Mouse (Mus musculus): ENCODE data around the gene Defb19. TPM values are rescaled to one million over a fixed set of nuclear protein-coding genes. Genes with fewer than 3 reads are reported as not detected.

Defb19 gene
- polyA plus RNA-seq, 1 experiment from 2014 or later = 0.36 TPM

DNA sequence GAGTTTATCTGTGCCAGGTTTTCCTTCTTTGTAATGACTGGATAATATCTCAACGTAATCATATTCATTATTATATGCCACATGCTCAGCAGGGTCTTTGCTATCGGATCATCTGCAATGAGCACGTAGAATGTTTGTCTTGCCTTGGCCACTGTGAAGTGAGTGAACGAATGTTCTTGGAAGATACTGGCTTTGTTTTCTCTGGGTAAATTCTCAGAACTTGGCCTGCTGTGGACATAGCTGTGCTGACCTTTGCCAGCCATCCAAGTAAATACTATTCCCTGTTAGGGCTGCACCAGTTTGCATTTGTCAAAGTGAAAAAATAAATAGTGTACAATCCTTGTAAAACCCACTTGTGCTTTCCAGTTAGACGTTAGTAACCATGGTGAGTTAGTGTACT is 32.0 kb downstream of the Defb19 start:
- no peak for DNase-seq (ENCODE audit: low spot score)
- H3K4me2 ChIP-seq (replicated peaks; ENCODE audit: low read depth, low read length) = no peak overlapping the region
- H3K27ac ChIP-seq (ENCODE audit: low read length) = no peak overlapping the region
- no peak overlapping the region for H3K9ac ChIP-seq (replicated peaks; ENCODE audit: low read depth)
- H3K9me3 ChIP-seq (ENCODE audit: low read length) = no peaks in the 10 kb centered on the region
- ATAC-seq = no peak
- no peaks in the 10 kb centered on the region for H3K27me3 ChIP-seq (replicated peaks; ENCODE audit: insufficient read depth, low read length)
- H3K4me1 ChIP-seq (ENCODE audit: insufficient read depth, low read depth, low read length) = no peaks in the 10 kb centered on the region
- no peak for TF ChIP-seq CTCF (IDR thresholded peaks at IDR 0.05)
- no peak for TF ChIP-seq EP300 (IDR thresholded peaks at IDR 0.05)
- H3K4me3 ChIP-seq (ENCODE audit: low read depth, low read length) = no peak overlapping the region
- no peaks in the 10 kb centered on the region for H3K36me3 ChIP-seq (ENCODE audit: insufficient read depth, low read length)
- 47% methylated on average over 5 of the region's 5 CpGs for WGBS

DNA sequence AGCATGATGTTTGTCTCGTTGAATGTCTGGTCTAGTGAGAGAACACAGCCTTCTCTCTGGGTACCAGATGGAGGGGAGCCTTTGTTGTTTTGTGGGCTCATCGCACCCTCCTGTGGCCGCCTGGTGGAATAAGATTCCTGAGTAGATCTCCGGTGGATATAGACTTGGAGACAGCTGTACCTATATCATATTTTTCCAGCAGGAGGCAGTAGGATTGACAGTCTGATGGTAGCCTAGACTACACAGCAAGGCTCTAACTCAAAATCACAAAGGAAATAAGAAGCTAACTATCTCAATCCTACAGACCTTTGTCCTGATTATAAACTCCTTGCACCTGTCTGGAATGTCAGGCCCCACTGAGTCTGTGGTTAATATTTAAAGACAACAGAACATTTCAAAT is 35.4 kb downstream of the Defb19 start:
- WGBS = 20% methylated on average over 4 of the region's 4 CpGs
- ATAC-seq (peak; percentile 71), DNase-seq (ENCODE audit: low spot score) (peak; percentile 64)
- Histone ChIP-seq H3K9ac (replicated peaks; ENCODE audit: low read depth) (no peak overlapping the region), H3K4me3 (ENCODE audit: low read depth, low read length) (no peak overlapping the region), H3K4me1 (ENCODE audit: insufficient read depth, low read depth, low read length) (no peaks in the 10 kb centered on the region), H3K36me3 (ENCODE audit: insufficient read depth, low read length) (no peaks in the 10 kb centered on the region), H3K4me2 (replicated peaks; ENCODE audit: low read depth, low read length) (no peak overlapping the region), H3K27ac (ENCODE audit: low read length) (no peak overlapping the region), H3K9me3 (ENCODE audit: low read length) (no peaks in the 10 kb centered on the region), H3K27me3 (replicated peaks; ENCODE audit: insufficient read depth, low read length) (no peaks in the 10 kb centered on the region)
- TF ChIP-seq EP300 (IDR thresholded peaks at IDR 0.05) (no peak), CTCF (IDR thresholded peaks at IDR 0.05) (peak; percentile 74)

DNA sequence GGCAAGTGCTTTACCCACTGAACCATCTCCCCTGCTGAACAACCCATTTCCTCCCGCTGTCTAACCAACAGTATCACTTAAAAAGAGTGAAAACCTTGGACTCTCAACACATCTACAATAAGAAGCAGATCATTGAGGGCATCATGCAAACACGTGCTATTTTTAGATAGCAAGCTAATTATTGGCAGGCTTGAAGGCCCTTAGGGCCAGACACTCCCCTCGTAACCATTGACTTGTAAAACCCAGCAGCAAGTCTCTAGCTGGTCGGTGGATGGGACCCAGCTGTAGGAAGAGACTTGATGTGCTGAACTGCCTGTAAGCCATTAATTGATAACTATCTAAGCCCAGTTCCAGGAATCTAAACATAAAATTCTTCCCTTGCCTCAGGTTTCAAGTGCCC is 36.6 kb downstream of the Defb19 start:
- H3K4me2 ChIP-seq (replicated peaks; ENCODE audit: low read depth, low read length) = no peak overlapping the region
- no peak overlapping the region for H3K9ac ChIP-seq (replicated peaks; ENCODE audit: low read depth)
- H3K27me3 ChIP-seq (replicated peaks; ENCODE audit: insufficient read depth, low read length) = no peaks in the 10 kb centered on the region
- H3K36me3 ChIP-seq (ENCODE audit: insufficient read depth, low read length) = no peaks in the 10 kb centered on the region
- ATAC-seq (no peak; the same call in 1 of the 2 replicates), DNase-seq (ENCODE audit: low spot score) (peak; percentile 39)
- no peaks in the 10 kb centered on the region for H3K9me3 ChIP-seq (ENCODE audit: low read length)
- no peaks in the 10 kb centered on the region for H3K4me1 ChIP-seq (ENCODE audit: insufficient read depth, low read depth, low read length)
- no peak overlapping the region for H3K4me3 ChIP-seq (ENCODE audit: low read depth, low read length)
- H3K27ac ChIP-seq (ENCODE audit: low read length) = no peak overlapping the region
- WGBS = 60% methylated on average over 4 of the region's 4 CpGs
- TF ChIP-seq EP300 (IDR thresholded peaks at IDR 0.05) = no peak
- no peak for TF ChIP-seq CTCF (IDR thresholded peaks at IDR 0.05)

DNA sequence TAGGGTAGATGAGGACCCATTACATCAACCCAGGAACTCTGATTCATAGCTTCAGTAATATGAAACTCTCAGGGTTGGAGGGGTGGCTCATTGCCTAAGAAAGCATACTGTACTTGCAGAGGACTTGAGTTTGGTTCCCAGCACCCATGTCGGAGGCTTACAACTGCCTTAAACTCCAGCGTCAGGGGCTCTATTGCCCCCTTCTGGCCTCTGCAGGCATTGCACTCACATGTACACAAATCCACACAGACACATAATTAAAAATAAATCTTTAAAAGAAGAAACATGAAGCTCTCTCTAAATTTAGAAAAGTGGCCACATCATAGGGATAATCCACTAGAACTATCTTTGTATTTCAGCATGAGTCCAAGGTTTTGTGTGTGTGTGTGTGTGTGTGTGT is 37.2 kb downstream of the Defb19 start:
- H3K4me2 ChIP-seq (replicated peaks; ENCODE audit: low read depth, low read length) = no peak overlapping the region
- H3K4me3 ChIP-seq (ENCODE audit: low read depth, low read length) = no peak overlapping the region
- H3K9me3 ChIP-seq (ENCODE audit: low read length) = no peaks in the 10 kb centered on the region
- no peak overlapping the region for H3K9ac ChIP-seq (replicated peaks; ENCODE audit: low read depth)
- no peak for ATAC-seq
- H3K4me1 ChIP-seq (ENCODE audit: insufficient read depth, low read depth, low read length) = no peaks in the 10 kb centered on the region
- H3K27me3 ChIP-seq (replicated peaks; ENCODE audit: insufficient read depth, low read length) = no peaks in the 10 kb centered on the region
- DNase-seq (ENCODE audit: low spot score) = no peak
- no peaks in the 10 kb centered on the region for H3K36me3 ChIP-seq (ENCODE audit: insufficient read depth, low read length)
- WGBS = 68% methylated on average over 2 of the region's 2 CpGs
- no peak for TF ChIP-seq EP300 (IDR thresholded peaks at IDR 0.05)
- TF ChIP-seq CTCF (IDR thresholded peaks at IDR 0.05) = peak; percentile 13; the same call in 1 of the 2 replicates
- H3K27ac ChIP-seq (ENCODE audit: low read length) = no peak overlapping the region

DNA sequence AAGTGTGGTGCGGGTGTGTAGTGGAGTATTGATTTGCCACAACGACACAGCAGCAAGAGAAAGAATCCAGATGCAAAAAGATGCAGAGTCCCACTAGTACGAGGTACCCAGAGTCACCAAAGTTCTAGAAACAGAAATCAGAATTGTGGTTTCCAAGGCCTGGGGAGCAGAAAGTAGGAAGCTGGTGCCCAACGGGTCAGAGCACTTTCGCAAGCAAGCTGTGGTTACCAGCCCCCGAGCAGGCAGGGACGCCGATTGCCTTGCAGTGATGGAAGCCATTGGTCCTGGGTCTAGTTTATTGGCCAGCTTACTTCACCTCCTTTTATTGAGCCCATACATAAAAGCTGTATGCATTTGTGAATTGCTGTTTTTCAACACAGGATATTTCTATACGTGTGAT is 38.1 kb downstream of the Defb19 start:
- no peak overlapping the region for H3K9ac ChIP-seq (replicated peaks; ENCODE audit: low read depth)
- no peaks in the 10 kb centered on the region for H3K27me3 ChIP-seq (replicated peaks; ENCODE audit: insufficient read depth, low read length)
- no peak overlapping the region for H3K4me2 ChIP-seq (replicated peaks; ENCODE audit: low read depth, low read length)
- H3K4me3 ChIP-seq (ENCODE audit: low read depth, low read length) = no peak overlapping the region
- no peaks in the 10 kb centered on the region for H3K36me3 ChIP-seq (ENCODE audit: insufficient read depth, low read length)
- H3K4me1 ChIP-seq (ENCODE audit: insufficient read depth, low read depth, low read length) = no peaks in the 10 kb centered on the region
- H3K9me3 ChIP-seq (ENCODE audit: low read length) = no peaks in the 10 kb centered on the region
- H3K27ac ChIP-seq (ENCODE audit: low read length) = no peak overlapping the region
- TF ChIP-seq EP300 (IDR thresholded peaks at IDR 0.05) = no peak
- no peak for TF ChIP-seq CTCF (IDR thresholded peaks at IDR 0.05)
- ATAC-seq = no peak
- DNase-seq (ENCODE audit: low spot score) = no peak
- 74% methylated on average over 9 of the region's 9 CpGs for WGBS

DNA sequence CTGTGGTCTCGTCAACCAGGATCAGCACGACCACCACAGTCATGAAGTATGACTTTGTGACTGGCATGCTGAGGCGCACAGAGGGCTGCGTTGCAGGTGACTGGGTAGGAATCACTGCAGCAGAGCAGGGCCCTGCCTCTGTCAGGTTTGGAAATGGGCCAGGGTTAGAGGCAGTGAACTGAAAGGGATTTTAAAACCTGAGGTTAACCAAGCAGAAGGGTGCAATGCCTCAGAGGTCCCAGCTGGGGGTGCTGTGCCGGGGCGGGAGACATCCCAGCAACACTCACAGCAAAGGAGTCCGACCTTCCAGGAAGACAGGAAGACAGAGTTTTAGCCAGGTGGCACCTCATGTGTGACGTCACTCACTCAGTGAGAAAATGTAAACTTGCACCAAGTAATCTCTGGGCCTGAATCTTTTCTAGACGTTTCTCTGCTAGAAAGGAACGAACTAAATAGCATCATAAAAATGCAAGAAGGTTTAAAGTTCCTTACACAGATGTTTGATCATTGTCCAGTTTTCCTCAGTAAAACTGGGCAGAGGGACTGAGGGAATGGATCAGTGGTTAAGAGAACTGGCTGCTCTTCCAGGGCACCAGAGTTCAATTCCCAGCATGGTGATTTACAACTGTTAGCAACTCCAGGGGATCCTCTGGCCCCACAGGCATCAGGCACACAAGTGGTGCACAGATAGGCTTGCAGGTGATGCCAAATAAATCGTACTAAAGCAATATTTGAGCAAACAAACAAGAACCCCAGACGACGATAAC is 40.0 kb downstream of the Defb19 start, which contains the start of gene Defb29:
Gene Defb29, minus strand, starts transcription at position 155 of the 767 bp plus-strand sequence.
- Histone ChIP-seq H3K9me3 (ENCODE audit: low read length) (no peaks in the 10 kb centered on the region), H3K36me3 (ENCODE audit: insufficient read depth, low read length) (no peaks in the 10 kb centered on the region), H3K4me2 (replicated peaks; ENCODE audit: low read depth, low read length) (no peak within 1 kb of the TSS), H3K4me3 (ENCODE audit: low read depth, low read length) (no peak within 1 kb of the TSS), H3K9ac (replicated peaks; ENCODE audit: low read depth) (no peak within 1 kb of the TSS), H3K4me1 (ENCODE audit: insufficient read depth, low read depth, low read length) (no peaks in the 10 kb centered on the region), H3K27me3 (replicated peaks; ENCODE audit: insufficient read depth, low read length) (no peaks in the 10 kb centered on the region), H3K27ac (ENCODE audit: low read length) (no peak within 1 kb of the TSS)
- ATAC-seq (no peak), DNase-seq (ENCODE audit: low spot score) (no peak)
- WGBS = 50% methylated on average over 13 of the region's 13 CpGs
- no peak; the same call in 1 of the 2 replicates for TF ChIP-seq CTCF (IDR thresholded peaks at IDR 0.05)
- TF ChIP-seq EP300 (IDR thresholded peaks at IDR 0.05) = no peak

Other genes with a start within 250 kb of the Defb19 start
- gene Rbck1, start 247.7 kb downstream of the Defb19 start, polyA plus RNA-seq (2015; fragmentation: Nextera tagmentation; extraction: Ambion mirVana) = 67.9 and 74.4 TPM in 2 replicates
- 5.7 and 6.7 TPM in 2 replicates for gene Trib3, start 236.3 kb downstream of the Defb19 start, polyA plus RNA-seq (2015; fragmentation: Nextera tagmentation; extraction: Ambion mirVana)
- gene Nrsn2, start 203.7 kb downstream of the Defb19 start, polyA plus RNA-seq (2015; fragmentation: Nextera tagmentation; extraction: Ambion mirVana) = not detected in 2 replicates
- 3.5 and 3.9 TPM in 2 replicates for gene Sox12, start 182.2 kb downstream of the Defb19 start, polyA plus RNA-seq (2015; fragmentation: Nextera tagmentation; extraction: Ambion mirVana)
- 17.3 TPM in 2 replicates for gene Zcchc3, start 165.3 kb downstream of the Defb19 start, polyA plus RNA-seq (2015; fragmentation: Nextera tagmentation; extraction: Ambion mirVana)
- gene 6820408C15Rik, start 164.7 kb downstream of the Defb19 start, polyA plus RNA-seq (2015; fragmentation: Nextera tagmentation; extraction: Ambion mirVana) = 10.7 and 14.6 TPM in 2 replicates
- not detected in 2 replicates for gene Defb23, start 115.7 kb downstream of the Defb19 start, polyA plus RNA-seq (2015; fragmentation: Nextera tagmentation; extraction: Ambion mirVana)
- not detected in 2 replicates for gene Defb20, start 103.2 kb downstream of the Defb19 start, polyA plus RNA-seq (2015; fragmentation: Nextera tagmentation; extraction: Ambion mirVana)
- gene Defb22, start 90.2 kb downstream of the Defb19 start, polyA plus RNA-seq (2015; fragmentation: Nextera tagmentation; extraction: Ambion mirVana) = not detected in 2 replicates
- gene Defb26, start 68.6 kb downstream of the Defb19 start, polyA plus RNA-seq (2015; fragmentation: Nextera tagmentation; extraction: Ambion mirVana) = not detected in 2 replicates
- gene Defb28, start 62.1 kb downstream of the Defb19 start, polyA plus RNA-seq (2015; fragmentation: Nextera tagmentation; extraction: Ambion mirVana) = not detected in 2 replicates
- gene Defb29, start 40.2 kb downstream of the Defb19 start, polyA plus RNA-seq (2015; fragmentation: Nextera tagmentation; extraction: Ambion mirVana) = not detected in 2 replicates
- not detected in 2 replicates for gene Gm17416, start 11.0 kb downstream of the Defb19 start, polyA plus RNA-seq (2015; fragmentation: Nextera tagmentation; extraction: Ambion mirVana)
- gene Defb21, start 7.6 kb downstream of the Defb19 start, polyA plus RNA-seq (2015; fragmentation: Nextera tagmentation; extraction: Ambion mirVana) = not detected in 2 replicates
- not detected in 2 replicates for gene Defb45, start 19.1 kb upstream of the Defb19 start, polyA plus RNA-seq (2015; fragmentation: Nextera tagmentation; extraction: Ambion mirVana)
- not detected in 2 replicates for gene Defb36, start 24.0 kb upstream of the Defb19 start, polyA plus RNA-seq (2015; fragmentation: Nextera tagmentation; extraction: Ambion mirVana)
- 3.0 and 4.9 TPM in 2 replicates for gene Defb25, start 42.7 kb upstream of the Defb19 start, polyA plus RNA-seq (2015; fragmentation: Nextera tagmentation; extraction: Ambion mirVana)
- 32.2 and 34.0 TPM in 2 replicates for gene Rem1, start 46.6 kb upstream of the Defb19 start, polyA plus RNA-seq (2015; fragmentation: Nextera tagmentation; extraction: Ambion mirVana)
- 110 and 127 TPM in 2 replicates for gene H13, start 89.1 kb upstream of the Defb19 start, polyA plus RNA-seq (2015; fragmentation: Nextera tagmentation; extraction: Ambion mirVana)
- gene Mcts2, start 106.7 kb upstream of the Defb19 start, polyA plus RNA-seq (2015; fragmentation: Nextera tagmentation; extraction: Ambion mirVana) = 19.4 and 20.8 TPM in 2 replicates
- gene Id1, start 155.9 kb upstream of the Defb19 start, polyA plus RNA-seq (2015; fragmentation: Nextera tagmentation; extraction: Ambion mirVana) = 214 and 218 TPM in 2 replicates
- gene Cox4i2, start 173.9 kb upstream of the Defb19 start, polyA plus RNA-seq (2015; fragmentation: Nextera tagmentation; extraction: Ambion mirVana) = 204 and 228 TPM in 2 replicates